Mouse (Mus musculus): ENCODE measurements around the gene Slc39a8.
A peak's percentile ranks its signal among the peaks of the same experiment; 100 is the strongest.

Slc39a8 gene

DNA sequence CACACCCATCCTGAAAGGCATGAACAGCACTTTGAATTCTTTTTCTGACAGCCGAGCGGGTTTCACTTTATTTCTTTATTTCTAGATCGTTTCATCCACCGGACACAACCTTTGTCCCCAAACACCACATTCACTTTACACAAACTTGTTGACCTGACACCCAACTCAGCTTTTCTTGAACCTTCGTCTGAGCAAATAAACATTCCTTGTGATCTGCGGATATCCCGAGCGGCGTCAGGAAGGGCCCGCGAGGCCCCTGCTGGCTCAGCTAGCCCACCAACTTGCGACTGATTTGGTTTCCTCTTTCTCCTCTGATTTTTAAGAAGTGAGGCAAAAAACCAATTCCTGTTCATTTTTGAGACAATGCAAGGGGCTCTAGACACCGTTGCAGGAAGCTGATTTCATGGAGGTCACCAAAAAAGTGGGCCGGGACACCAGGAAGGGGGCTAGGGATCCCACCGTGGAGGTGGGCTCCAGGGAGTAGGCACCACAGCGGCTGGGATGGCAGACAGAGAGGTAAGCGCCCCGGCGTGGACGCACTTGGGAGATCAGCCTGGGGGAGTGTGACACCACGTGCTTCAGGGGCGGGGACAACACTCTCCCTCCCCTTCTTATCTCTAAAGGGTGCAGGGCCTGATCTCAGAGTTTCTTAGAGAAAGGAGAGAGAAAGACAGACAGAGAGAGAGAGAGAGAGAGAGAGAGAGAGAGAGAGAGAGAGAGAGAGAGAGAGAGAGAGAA, at the start of gene Slc39a8:
TSS of gene Slc39a8 (plus strand) at position 264 of the 738 bp plus-strand sequence.
- peak; percentile 43 for DNase-seq (ENCODE audit: low read depth, low spot score)

DNA sequence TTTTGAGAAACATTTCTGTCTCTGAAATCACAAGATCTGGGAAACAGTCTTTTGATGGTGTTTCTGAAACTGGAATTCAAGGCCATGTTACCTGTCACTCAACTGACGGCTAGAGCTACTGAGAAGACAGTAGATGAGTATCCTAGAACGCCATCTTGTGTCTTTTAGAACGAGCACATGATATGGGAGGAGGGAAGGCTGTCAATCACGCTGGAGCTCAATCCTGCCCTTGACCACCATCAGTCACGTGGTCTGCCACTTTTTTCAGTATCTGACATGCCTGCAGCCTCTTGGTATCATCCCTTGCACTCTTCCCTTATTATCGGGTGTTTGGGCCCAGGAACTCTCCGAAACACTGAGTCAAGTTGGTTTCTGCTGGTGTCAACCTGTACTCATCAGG, 40.0 kb upstream of the Slc39a8 start:
- DNase-seq (ENCODE audit: low read depth, low spot score): no peak

DNA sequence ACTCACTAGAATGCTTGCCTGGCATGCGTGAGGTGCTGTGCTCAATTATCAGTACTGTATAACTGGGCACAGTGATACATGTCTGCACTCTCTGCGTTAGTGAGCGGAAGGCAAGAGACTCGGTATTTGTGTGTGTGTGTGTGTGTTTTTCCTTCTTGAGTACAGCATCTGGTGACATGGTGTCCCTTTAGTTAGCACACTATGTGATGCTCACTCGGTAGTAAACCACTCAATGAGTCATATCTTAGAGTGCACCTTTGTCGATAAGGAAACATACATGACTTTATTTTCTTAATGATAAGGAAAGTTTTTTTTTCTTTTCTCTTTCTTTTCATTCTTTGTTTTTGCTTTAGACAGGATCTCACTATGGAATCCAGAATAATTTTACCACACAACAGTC, 29.0 kb upstream of the Slc39a8 start:
- no peak for DNase-seq (ENCODE audit: low read depth, low spot score)

DNA sequence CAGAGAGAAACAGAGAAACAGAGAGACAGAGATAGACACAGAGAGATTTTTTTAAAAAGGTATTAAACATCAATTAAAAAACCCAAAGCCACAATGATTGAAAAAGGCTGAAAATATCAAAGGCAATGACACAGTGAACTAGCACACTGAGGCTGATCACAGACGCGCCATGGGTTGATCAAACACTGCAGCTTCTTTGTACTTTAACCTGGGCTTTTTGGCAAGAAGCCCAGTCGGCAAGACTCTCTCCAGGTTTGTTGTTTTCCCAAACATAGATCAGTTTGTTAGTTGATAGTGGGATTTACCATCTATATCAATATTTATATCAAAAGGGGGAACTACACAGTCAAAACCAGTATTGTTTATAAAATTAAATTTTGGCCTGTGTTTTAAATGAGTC, 26.8 kb upstream of the Slc39a8 start:
- DNase-seq (ENCODE audit: low read depth, low spot score): no peak

DNA sequence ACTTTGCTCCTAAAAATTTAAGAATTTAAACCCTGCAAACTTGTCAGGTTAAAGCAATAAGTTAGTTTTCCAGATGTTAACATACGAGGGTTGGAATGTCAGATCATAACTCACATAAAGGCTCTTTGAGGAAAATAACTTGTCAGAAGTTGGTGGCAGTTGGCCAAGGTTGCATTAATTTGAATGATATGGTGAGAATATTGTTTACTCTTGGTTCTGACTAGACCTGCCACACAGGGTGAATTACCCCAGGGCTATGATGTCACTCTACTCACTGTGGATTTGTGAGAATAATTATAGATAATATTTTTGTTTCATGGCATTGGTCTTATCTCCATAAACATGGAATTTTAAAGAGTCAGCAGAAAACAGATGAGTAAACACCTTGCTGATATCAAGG, 26.4 kb upstream of the Slc39a8 start:
- DNase-seq (ENCODE audit: low read depth, low spot score): no peak

DNA sequence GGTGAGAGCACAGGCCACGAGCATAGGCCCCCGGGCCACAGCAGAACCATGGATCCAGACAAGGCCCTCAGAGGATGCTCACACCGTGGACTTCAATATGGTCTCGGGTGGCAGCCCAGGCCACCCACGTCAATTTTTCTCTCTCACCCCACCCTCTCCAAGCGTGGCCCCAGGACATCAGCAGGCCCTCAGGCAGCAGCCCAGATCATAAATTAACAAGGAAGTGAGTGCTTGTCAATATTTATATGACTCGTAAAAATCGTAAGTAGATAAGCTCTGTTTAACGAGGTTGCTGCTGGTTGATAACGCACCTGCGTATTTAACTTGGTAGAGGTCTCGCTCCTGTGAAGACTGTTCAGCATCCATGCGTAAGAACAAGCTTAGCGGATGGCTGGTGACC, 10.4 kb upstream of the Slc39a8 start:
- no peak for DNase-seq (ENCODE audit: low read depth, low spot score)

DNA sequence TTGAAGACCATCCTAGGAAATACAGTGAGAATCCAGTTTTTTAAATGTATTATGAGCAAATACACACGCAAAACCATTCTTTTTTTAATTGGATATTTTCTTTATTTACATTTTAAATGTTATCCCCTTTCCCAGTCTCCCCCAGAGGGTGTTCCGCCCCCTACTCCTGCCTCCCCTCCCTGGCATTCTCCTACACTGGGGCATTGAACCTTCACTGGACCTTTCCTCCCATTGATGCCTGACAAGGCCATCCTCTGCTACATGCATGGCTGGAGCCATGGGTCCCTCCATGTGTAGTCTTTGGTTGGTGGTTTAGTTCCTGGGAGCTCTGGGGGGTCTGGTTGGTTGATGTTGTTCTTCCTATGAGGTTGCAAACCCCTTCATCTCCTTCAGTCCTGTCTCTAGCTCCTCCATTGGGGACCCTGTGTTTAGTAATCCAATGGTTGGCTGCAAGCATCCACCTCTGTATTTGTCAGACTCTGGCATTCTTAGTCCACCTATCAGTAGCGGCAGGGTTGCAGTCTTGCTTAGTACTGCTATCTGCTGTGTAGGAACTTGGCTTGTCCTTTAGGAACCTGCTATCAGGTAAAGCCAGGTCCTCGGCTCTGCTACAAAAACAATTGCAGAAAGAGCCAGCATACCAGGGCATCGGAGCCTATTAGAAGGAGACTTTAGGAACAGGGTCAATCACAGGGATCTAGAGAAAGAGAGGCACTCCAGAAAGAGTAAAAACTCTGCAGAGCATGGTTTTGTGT, 8.9 kb upstream of the Slc39a8 start:
- no peak for DNase-seq (ENCODE audit: low read depth, low spot score)

DNA sequence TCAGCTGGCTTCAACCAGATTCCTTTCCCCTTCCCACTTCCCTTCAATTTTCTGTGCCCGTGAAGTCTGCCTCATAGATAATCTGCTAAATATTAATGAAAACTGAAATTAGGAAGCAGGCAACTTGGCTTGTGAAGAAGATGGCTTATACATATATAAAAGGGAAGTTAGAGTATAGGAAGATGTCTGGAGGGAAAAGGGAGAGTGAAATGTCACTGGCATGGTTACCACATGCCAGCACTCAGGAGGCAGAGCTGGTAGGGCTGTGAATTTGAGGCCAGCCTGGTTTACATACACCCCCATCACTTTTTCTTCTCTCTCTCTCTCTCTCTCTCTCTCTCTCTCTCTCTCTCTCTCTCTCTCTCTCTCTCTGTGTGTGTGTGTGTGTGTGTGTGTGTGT, 8.0 kb upstream of the Slc39a8 start:
- no peak for DNase-seq (ENCODE audit: low read depth, low spot score)

DNA sequence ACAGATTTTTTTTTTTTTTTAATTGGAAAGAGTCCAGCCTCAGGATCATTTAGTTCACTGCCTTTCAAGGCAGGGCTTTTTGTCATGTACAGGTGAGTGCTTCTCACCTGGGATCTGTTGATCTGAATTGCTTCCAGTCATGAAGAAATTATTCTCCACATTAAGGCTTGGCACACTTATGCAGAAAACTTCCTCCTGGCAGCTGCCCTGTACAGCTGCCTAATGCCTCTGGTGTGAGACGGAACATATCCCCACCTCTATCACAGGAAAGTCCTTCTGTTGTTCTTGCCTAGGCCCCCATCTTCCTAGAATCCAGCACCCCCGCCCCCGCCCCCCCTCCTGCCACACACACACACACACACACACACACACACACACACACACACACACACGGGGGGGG, 643 bp upstream of the Slc39a8 start:
- no peak for DNase-seq (ENCODE audit: low read depth, low spot score)

DNA sequence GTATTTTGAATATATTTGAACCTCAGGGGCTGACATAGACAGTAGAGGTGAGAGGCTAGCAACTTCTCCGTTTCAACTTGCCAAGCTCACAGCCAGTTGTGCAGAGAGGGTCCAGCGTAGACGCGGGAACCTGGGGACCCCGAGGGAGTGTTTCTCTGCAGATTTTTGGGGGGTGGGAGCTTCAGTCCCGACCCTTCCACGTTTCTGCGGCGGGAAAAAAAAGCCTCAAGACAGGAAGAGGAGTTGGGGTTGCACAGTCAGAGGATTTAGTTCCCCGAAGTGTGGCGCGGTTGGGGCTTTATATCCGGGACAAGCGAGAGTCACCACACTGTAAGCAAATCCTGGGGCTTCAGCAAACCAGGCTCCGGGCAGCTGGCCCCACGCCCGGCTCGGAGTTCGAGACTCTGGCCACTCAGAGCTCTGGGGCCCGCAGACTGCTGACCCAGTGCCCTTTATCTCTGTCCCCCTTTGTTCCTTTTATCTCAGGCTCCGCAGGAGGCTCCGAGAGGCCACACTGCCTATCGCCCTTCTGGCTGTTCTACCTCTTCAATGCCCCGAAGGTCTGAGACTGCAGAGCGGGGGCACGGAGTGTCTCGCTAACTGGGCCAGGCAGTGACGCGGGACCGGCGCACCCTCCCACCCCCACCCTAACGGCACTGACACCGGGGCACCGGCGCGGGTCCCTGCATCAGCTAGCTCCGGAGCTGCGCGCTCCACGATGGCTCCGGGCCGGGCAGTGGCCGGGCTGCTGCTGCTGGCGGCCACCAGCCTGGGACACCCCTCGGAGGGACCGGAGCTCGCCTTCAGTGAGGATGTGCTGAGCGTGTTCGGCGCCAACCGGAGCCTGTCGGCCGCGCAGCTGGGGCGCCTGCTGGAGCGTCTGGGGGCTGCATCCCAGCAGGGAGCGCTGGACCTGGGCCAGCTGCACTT, 940 bp downstream of the Slc39a8 start:
- DNase-seq (ENCODE audit: low read depth, low spot score): no peak

DNA sequence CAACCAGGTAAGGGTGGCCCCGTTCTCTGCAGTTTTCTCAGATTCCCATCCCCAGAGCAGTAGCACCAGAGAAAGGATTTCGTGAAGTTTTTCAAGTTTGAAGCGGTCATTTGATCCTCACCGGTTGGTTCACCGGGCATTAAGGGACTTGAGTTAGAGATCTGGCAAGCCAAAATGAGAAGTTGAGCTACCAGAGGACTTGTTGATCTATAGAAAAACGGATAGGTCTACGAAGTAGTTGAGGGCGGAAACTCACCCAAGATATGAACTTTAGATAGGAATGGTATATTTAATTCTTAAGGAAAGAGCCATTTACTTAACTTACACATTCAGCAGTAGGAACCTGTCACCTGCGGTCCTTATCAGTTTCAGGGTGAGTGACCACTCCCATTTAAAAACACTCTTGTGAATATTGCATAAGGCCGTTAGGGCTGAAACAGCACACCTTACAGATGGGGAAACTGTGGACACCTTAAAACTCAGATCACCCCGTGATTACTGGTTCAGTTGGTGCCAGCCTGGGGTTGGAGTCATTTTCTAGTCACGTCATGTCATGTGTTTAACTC, 1.7 kb downstream of the Slc39a8 start:
- DNase-seq (ENCODE audit: low read depth, low spot score): no peak

DNA sequence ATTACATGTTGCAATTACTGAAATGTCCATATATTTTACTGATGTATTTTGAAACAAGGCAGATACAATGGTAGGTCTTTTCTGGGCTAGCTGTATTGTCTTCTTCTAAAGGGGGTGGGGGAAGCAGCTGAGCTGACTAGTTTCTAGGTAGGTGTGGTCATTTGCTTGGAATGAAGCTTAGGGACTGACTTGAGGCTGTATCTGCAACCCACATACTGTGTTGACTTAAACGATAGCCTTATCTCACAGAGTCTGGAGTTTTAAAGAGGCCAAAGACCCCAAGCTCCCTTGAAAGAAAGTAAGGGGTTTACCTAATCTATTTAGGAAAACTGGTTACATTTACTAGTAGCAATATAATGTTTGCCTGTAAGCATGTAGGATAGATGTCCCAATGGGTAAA, 2.9 kb downstream of the Slc39a8 start:
- no peak for DNase-seq (ENCODE audit: low read depth, low spot score)

DNA sequence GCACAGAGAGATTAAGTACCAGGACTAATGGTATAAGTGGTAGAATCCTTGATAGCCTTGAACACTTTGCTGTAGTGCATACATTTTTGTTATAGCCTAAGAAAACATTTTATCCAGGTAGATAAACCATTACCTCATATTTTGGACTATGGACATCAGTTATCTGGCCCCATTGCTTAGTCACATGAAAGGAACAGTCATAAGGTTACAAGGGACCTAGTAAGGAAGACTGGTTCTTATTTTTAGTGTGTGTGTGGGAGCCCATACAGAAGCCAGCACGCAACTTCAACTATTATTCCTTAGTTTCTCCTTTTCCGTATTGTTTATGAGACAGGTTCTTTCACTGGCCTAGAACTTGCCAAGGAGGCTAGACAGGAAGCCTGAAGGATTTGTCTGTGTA, 7.4 kb downstream of the Slc39a8 start:
- no peak for DNase-seq (ENCODE audit: low read depth, low spot score)

DNA sequence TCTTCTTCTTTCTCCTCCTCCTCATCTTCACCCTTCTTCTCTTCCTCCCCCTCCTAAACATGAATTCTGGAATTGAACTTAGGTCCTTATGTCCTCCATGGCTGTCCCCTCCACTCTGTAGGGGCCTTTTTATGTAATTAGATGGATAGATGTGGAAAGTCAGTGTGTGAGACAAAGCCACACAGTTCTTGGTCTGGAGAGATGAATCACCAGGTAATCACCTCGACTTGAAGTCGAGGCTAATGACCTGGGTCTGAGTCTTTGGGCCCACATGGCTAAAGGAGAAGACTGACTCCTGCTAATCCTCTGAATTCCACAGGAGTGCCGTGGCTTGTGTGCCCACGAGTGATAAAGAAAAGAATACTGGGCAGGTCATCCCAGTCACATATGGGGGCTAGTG, 7.8 kb downstream of the Slc39a8 start:
- DNase-seq (ENCODE audit: low read depth, low spot score): no peak

DNA sequence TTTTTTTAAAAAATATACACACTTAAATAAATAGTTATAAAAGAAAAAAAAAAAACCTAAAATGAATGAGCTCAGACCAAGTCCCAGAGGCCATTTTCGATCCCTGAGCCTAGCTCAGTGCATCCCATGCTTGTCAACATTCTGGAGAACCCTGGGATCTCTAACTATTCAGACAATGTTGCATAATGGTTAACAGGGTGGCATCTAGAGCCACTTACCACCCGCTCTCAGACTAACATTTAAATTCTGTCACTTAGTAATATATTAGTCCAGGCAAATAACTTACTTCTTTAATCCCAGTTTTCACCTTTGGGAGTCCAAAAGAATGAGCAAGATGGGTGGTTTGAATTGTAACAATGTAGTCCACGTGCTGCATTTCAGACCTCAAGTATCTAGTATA, 9.9 kb downstream of the Slc39a8 start:
- no peak for DNase-seq (ENCODE audit: low read depth, low spot score)

DNA sequence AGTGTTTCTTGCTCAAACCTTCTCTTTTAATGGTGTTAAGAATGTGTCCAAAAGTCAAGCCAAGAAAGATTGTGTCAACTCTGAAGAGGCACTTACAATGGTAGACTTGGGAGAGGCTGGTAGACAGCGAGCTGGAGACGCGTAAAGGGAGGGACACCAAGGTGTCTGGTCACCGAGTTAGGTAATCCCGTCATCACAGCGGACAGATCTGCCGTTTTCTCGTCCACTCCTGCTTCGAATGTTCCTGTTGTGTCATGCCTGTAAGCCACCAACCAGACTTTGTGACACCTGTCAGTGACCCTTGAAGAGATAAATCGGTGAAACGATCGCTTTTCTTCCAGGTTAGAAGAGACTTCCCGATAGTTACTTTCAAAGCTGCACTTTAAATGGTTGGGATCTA, 14.5 kb downstream of the Slc39a8 start:
- DNase-seq (ENCODE audit: low read depth, low spot score): no peak

DNA sequence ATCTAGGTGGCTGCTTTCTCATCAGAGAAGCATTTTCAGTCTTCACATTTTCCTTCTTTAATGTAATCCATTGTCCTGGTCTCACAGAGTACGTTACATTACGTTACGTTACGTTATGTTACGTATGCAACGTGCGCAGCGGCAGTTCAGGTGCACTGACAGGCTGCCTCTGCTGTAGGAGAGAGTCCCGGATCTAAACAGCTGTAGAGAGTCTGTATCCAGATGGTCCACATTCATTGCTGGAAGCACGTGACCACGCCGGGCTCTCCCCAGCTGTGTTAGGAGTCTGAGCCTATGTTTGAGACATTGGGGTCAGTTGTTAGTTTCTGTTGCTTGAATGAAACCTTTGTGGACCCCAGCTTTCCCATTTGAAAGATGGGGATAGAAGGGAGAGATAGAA, 15.1 kb downstream of the Slc39a8 start:
- no peak for DNase-seq (ENCODE audit: low read depth, low spot score)

DNA sequence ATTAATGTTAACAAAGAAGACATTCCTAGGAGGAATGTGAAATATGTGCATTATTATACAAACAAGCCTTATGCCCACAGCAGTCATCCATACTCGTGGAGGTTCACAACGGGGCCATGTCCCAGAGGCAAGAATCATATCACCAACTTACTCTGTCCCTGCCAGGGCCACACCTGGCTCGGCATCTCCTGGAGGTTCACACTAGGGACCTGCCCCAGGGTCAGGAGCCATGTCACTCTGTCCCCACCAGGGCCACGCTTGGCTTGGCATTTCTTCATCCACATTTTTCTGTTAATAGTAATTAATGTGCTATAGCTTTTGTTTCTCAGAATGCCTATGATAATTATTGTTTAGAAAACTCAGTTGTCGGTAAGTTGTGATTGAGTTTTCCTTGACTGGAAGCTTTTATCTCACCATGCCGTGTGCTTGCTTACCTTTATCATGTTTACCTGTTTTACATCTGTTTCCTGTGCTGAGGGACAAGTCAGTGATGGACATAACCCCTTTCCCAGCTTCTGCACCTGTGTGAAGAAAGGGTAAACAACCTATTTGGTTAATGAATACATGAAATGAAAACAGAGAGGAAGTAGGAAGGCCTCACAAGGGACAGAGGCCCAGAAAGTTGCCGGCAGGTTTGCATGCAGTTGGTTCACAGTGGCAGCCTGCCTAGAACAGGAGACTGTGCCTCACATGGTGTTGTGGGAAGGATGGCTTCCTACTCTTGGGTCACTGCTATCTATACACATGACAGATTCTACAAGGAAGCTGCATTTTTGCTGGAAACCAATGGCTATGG, 16.8 kb downstream of the Slc39a8 start:
- DNase-seq (ENCODE audit: low read depth, low spot score): no peak

DNA sequence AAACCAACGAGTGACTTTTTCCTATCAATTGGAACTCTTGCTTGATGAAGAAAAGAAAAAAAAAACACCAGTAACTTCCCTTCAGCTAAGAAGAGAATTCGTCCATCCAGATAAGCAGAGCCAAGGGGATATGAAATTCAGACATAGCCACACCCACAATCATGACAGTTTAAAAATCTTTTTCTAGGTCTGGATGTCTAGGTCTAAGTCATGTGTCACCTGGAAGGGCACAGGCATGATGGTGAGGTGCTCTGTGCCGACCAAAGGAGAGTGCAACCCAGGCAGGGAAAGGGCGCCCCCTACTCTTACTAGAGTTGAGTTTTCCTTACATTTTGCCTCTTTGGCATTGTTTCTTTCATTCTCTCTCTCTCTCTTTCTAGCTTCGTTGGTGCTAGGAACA, 18.1 kb downstream of the Slc39a8 start:
- no peak for DNase-seq (ENCODE audit: low read depth, low spot score)

DNA sequence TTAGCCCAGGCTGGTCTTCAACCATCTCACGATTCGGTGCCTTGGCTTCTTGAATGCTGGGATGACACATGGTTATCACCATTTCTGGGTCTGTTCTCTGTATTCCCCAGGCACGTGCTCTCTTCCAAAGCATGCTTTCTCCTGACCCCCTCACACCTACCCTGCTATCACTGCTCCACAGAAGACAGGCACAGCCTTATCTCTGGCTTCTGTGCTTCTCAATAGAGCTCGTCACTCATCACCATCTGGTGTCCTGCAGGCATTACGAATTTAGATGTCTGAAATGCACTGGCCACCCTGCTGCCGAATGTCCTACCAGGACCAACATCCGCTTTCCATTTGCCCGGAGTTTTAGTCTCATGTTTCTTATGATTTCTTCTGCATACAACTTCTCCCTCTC, 18.6 kb downstream of the Slc39a8 start:
- no peak for DNase-seq (ENCODE audit: low read depth, low spot score)

DNA sequence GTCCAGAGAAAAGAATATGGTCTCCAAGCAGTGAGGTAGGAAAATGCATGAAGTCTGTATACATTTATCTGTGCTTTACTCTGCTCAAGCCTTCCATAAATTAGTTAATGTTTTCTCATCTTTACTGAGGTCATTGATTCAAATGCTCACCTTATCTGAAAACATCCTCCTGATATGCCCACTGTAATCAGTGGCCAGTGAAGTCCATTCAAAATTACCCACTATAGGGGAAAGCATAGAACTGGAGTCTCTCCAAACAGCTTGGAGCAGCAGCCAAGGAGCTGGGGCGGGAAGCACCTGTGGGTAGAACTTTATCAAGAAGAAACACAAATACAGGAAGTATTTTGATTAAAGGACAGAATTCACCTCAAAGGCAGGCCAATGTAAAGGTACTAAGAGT, 19.8 kb downstream of the Slc39a8 start:
- DNase-seq (ENCODE audit: low read depth, low spot score): no peak

All from skeletal muscle tissue, adult 2 months (tissue).